Mouse (Mus musculus): Measurements from ENCODE around the gene Ddi2.

The Ddi2 gene

DNA sequence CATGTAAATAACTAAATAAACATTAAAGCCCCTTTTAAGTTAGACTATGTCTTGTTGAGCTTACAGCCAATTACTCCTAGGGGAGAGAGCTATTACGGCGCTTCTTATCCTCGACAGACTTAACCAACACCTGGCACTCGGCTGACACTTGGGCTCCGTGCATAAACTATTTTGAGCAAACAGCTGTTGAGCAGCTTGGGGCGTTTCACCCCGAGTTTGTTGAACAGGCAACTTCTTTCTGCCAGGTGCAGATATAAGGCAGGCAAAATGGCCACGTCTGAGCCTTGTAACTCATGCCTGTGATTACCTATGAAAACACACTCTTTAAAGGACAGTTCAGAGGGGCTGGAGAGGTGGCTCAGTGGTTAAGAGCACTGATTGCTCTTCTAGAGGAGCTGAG lies 14.8 kb upstream of the Ddi2 start:
- no peak for DNase-seq

GRCm38 (mm10) chr4:141736856-141737255 lies 13.6 kb upstream of the Ddi2 start:
- no peak for DNase-seq

DNA sequence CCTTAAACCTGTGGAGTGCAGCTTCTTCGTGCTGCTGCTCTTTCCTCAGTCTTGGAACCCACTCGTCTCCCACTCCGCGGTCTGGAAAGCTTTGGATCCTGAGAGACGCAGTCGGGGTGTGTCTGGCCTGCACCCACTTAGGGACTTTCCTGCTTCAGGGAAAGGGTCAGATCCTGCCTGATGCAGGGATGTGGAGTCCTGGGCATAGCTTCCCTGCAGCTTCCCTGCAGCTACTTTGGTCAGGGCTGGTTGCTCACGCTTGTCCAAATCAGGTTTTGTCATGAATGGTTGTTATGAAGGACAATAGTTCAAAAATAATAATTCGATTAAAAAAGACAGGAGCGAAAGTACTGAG lies 12.0 kb upstream of the Ddi2 start:
- DNase-seq = no peak

GRCm38 (mm10) chr4:141734446-141735205 lies 11.4 kb upstream of the Ddi2 start:
- DNase-seq = peak; percentile 96

GRCm38 (mm10) chr4:141731766-141732165 lies 8.5 kb upstream of the Ddi2 start:
- no peak for DNase-seq

- peak; percentile 67 for DNase-seq
Measured at GRCm38 (mm10) chr4:141730401-141730800, 7.2 kb upstream of the Ddi2 start.

- no peak for DNase-seq
Measured at GRCm38 (mm10) chr4:141729266-141729665, 6.0 kb upstream of the Ddi2 start.

GRCm38 (mm10) chr4:141725738-141726137 lies 2.5 kb upstream of the Ddi2 start:
- no peak for DNase-seq

DNA sequence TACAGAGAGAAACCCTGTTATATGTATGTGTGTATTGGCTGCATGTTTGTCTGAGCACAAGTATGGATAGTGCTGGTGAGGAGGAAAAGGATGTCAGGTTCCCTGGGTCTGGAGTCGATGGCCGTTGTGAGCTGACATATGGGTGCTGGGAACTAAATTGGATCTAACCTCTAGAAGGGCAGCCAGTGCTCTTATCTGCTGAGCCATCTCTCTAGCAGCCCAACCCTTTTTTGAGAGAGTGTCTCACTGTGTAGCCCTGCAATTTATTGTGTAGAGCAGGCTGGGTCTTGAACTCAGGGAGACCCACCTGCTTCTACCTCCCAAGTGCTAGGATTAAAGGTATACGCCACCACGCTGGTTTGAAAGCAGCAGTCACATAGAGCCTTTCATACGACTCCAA lies 2.1 kb upstream of the Ddi2 start:
- DNase-seq = no peak

GRCm38 (mm10) chr4:141724594-141724993 lies 1.4 kb upstream of the Ddi2 start:
- no peak for DNase-seq

- DNase-seq = no peak
Measured at GRCm38 (mm10) chr4:141723673-141724068, 452 bp upstream of the Ddi2 start.

- DNase-seq = no peak
Measured at GRCm38 (mm10) chr4:141721961-141722360, 1.3 kb downstream of the Ddi2 start.

GRCm38 (mm10) chr4:141720761-141721523 lies 2.3 kb downstream of the Ddi2 start:
- DNase-seq = no peak

DNA sequence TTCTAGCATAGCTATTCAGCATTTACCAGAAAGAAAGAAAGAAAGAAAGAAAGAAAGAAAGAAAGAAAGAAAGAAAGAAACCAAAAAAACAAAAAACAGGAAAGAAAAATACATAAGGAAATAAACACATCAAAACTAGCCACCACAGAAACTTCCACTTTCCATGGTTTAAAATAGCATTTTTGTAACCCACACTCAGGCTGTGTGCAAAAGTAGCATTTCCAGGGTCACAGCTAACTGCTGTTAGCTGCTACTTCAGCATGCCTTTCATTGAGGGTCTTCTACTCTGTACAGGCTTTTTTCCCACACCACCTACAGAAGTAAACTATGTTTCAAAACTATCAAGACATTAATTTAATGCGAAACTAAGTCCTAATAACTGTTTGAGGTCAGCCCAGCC lies 3.9 kb downstream of the Ddi2 start:
- DNase-seq = no peak

DNA sequence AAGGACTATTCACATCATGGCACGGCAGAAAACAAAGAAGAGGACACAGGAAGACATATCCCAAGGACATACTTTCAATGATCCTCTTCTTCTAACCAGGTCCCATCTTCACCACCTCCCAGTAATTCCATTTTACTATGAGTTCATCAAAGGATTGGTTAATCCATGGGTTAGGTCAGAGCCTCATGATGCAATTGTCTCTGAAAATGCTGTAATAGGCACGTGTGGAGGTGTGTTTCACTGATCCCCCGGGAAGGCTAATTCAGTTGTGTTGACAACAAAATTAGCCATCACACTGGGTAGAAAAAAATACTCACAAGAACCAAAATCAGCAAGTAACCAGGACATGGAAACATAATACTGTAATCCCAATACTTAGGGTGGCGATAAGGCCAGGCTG lies 5.6 kb downstream of the Ddi2 start:
- DNase-seq = no peak

DNA sequence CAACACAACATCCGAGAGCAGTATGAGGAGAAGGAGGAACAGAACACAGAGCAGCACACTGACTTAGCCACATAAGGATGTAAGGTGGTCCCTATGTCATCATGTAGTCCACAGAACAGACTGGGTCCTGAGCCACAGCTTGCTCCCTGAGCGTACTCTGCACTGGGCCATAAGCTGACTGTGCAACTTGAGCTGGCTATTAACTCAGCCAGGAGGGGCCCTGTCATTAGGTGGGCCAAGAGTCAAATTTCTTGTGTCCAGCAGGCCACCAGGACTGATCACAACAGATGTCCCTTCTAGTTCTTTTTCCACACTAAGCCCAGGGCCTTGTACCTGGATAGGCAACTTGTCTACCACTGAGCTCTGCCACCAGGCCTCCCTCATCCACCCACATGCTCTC lies 8.2 kb downstream of the Ddi2 start:
- DNase-seq = no peak

DNA sequence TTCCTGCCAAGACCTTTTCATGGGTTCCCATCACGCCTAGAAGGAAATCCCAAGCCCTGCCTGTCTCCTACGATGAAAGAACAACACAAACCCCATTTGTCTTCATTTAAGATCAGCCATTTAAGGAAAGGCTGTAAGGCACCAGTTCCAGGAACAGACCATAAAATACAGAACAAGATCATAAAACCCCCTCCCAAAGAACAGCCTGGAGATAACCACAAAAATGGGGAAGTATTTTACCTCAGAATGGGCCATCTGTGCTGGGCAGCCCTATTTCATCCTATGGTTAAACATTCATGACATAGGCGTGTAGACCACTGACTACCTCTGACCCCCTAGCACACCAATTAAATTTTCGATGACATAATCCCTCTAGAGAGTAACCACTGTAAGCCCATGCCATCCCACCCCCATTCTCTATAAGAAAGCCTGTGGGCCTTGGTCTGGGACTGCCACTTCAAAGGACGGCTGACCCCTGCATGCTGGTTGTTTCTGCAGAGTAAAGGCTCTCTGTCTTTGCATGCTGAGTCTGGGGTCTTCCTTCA lies 9.5 kb downstream of the Ddi2 start:
- no peak for DNase-seq

- DNase-seq = peak; percentile 59
Measured at GRCm38 (mm10) chr4:141711250-141711649, 12.0 kb downstream of the Ddi2 start.

DNA sequence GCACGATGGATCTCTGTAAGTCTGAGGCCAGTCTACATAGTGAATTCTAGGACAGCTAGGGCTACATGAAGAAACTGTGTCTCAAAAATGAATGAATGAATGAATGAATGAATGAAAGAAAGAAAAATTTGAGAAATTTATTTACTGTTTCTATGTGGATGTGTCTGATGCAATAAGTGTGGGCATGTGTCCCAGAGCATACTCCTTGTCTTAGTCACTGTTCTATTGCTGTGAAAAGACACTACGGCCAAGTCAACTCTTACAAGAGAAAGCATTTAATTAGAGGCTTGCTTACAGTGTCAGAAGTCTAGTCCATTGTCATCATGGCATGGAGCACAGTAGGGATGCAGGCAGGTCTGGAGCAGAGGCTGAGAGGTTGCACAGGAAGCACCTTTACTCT lies 14.2 kb downstream of the Ddi2 start:
- DNase-seq = no peak

GRCm38 (mm10) chr4:141708005-141708404 lies 15.2 kb downstream of the Ddi2 start:
- DNase-seq = no peak

GRCm38 (mm10) chr4:141705331-141705730 lies 17.9 kb downstream of the Ddi2 start:
- peak; percentile 70 for DNase-seq

- DNase-seq = no peak
Measured at GRCm38 (mm10) chr4:141704625-141705024, 18.6 kb downstream of the Ddi2 start.

- no peak for DNase-seq
Measured at GRCm38 (mm10) chr4:141694719-141695118, 28.5 kb downstream of the Ddi2 start.

GRCm38 (mm10) chr4:141688505-141688904 lies 34.7 kb downstream of the Ddi2 start:
- DNase-seq = no peak
